Mouse (Mus musculus): ENCODE results near the gene Defb30. TPM values are rescaled to one million over a fixed set of nuclear protein-coding genes. Genes with fewer than 3 reads are reported as not detected.

The Defb30 gene
- total and polyA plus RNA-seq, 2 experiments, result not detected

- Histone ChIP-seq H3K36me3 (ENCODE audit: control insufficient read depth, insufficient read depth, low read length) (no peaks in the 10 kb centered on the region), H3K9ac (ENCODE audit: low read depth, low read length) (no peak within 1 kb of the TSS), H3K27me3 (ENCODE audit: control insufficient read depth, insufficient read depth, low read length) (no peaks in the 10 kb centered on the region), H3K4me3 (ENCODE audit: insufficient read depth, low read depth, low read length) (no peak within 1 kb of the TSS), H3K79me2 (ENCODE audit: control insufficient read depth, insufficient read depth, low read length) (no peaks in the 10 kb centered on the region), H3K27ac (replicated peaks; ENCODE audit: insufficient read depth, low read depth, low read length) (no peak within 1 kb of the TSS), H3K4me1 (ENCODE audit: control insufficient read depth, insufficient read depth, low read length) (no peaks in the 10 kb centered on the region)
- 69% methylated on average over 1 of the region's 1 CpGs for WGBS
- no peak for TF ChIP-seq CTCF (IDR thresholded peaks at IDR 0.05; ENCODE audit: low read depth, low read length)
- TF ChIP-seq POLR2A (IDR thresholded peaks at IDR 0.05; ENCODE audit: extremely low read depth, insufficient read depth, low read length), result no peak
- no peak for DNase-seq (ENCODE audit: extremely low read depth, low read depth, low spot score)
These were observed 65.3 kb downstream of the Defb30 start, which contains the start of gene Defb48 for GRCm38 (mm10) chr14:62984410-62984809. Gene Defb48 (minus strand): TSS chr14:62984510.

Other genes with a start within 250 kb of the Defb30 start
- gene Wdfy2, start 212.3 kb downstream of the Defb30 start, total RNA-seq (2014; rRNA removed), result 10.7 and 11.5 TPM in 2 replicates
- gene Wdfy2, start 212.3 kb downstream of the Defb30 start, polyA plus RNA-seq (2012; rRNA removed), result 4.8 and 6.1 TPM in 2 replicates
- not detected in 2 replicates for gene Defb48, start 65.5 kb downstream of the Defb30 start, total RNA-seq (2014; rRNA removed)
- gene Defb48, start 65.5 kb downstream of the Defb30 start, polyA plus RNA-seq (2012; rRNA removed), result not detected in 2 replicates
- not detected in 2 replicates for gene Defb47, start 51.9 kb downstream of the Defb30 start, total RNA-seq (2014; rRNA removed)
- gene Defb47, start 51.9 kb downstream of the Defb30 start, polyA plus RNA-seq (2012; rRNA removed), result not detected in 2 replicates
- not detected in 2 replicates for gene Defb43, start 38.2 kb downstream of the Defb30 start, total RNA-seq (2014; rRNA removed)
- not detected in 2 replicates for gene Defb43, start 38.2 kb downstream of the Defb30 start, polyA plus RNA-seq (2012; rRNA removed)
- not detected in 2 replicates for gene Defb42, start 3.0 kb downstream of the Defb30 start, total RNA-seq (2014; rRNA removed)
- not detected in 2 replicates for gene Defb42, start 3.0 kb downstream of the Defb30 start, polyA plus RNA-seq (2012; rRNA removed)